Mouse (Mus musculus): ENCODE measurements around the gene Shisa4.

GRCm38 (mm10) chr1:135413996-135414395 is 39.0 kb upstream of the Shisa4 start:
- TF ChIP-seq CTCF (IDR thresholded peaks at IDR 0.05; ENCODE audit: low read depth, low read length) (no peak), EP300 (IDR thresholded peaks at IDR 0.05; ENCODE audit: insufficient read depth, low read depth, low read length) (no peak), POLR2A (IDR thresholded peaks at IDR 0.05; ENCODE audit: insufficient read depth, low read length) (no peak)
